Mouse (Mus musculus): ENCODE measurements around the gene Rarres1. TPM values are rescaled to one million over a fixed set of nuclear protein-coding genes. Genes with fewer than 3 reads are reported as not detected.
A peak's percentile ranks its signal among the peaks of the same experiment; 100 is the strongest.

Gene Rarres1
- total and polyA plus RNA-seq, 3 experiments: not detected

DNA sequence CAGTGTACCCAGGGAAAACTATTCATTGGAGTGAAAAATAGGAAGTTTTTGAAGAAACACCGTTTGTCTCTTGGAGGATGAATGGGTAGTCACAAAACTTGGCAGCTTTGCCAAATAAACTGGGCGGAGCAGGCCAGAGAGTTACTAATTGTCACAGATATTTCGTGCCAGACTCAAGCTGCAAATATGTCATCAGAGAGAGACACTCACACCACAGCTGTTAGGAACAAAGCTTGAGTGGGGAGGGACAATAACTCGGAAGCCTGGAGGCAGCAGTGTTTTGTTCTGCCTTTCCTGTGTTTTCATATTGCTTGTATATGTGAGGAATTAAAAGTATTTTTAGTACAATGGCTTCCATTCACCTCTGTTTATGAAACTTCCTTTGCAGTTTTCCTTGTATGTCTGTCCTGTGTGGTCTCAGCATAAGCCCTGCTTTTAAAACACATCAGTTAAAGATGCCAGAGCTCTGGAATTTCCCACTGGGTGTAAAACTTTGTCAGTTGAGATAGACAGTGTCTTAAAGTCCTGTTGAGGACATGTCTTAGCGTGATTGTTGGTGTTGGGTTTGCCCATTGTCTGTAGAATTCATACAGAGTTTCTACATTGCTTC lies 64.6 kb downstream of the Rarres1 start:
- no peak overlapping the region for H3K9ac ChIP-seq (ENCODE audit: control insufficient read depth, low read depth, low read length, poor library complexity, severe bottlenecking)
- no peaks in the 10 kb centered on the region for H3K9me3 ChIP-seq (replicated peaks; ENCODE audit: insufficient read depth, low read length)
- TF ChIP-seq TBP (IDR thresholded peaks at IDR 0.05; ENCODE audit: low read depth, low read length) (no peak), BHLHE40 (IDR thresholded peaks at IDR 0.05; ENCODE audit: borderline replicate concordance, low read depth, low read length) (no peak), NELFE (IDR thresholded peaks at IDR 0.05; ENCODE audit: low read depth, low read length) (no peak)
- no peak overlapping the region for H3K4me3 ChIP-seq (ENCODE audit: control insufficient read depth in 1 of 2, insufficient read depth in 1 of 2, low read depth in 2 of 2, low read length in 2 of 2)
- H3K79me2 ChIP-seq (ENCODE audit: control insufficient read depth, insufficient read depth, low read length, poor library complexity): no peaks in the 10 kb centered on the region
- no peaks in the 10 kb centered on the region for H3K4me1 ChIP-seq (ENCODE audit: control insufficient read depth in 1 of 2, insufficient read depth in 2 of 2, low read length in 2 of 2)
- no peak overlapping the region for H3K27ac ChIP-seq (ENCODE audit: control insufficient read depth, low read depth, low read length)
- peaks cover 0 to 11% of the 10 kb centered on the region in 2 experiments; a peak in 3 of 4 replicates for H3K36me3 ChIP-seq (ENCODE audit: control insufficient read depth in 1 of 2, insufficient read depth in 2 of 2, low read length in 2 of 2)
- no peaks in the 10 kb centered on the region for H3K27me3 ChIP-seq (ENCODE audit: control insufficient read depth in 1 of 2, insufficient read depth in 2 of 2, low read length in 2 of 2)
- peak; percentile 26 for DNase-seq (ENCODE audit: low read depth, low spot score)

- Histone ChIP-seq H3K79me2 (ENCODE audit: control insufficient read depth, insufficient read depth, low read length, poor library complexity) (no peaks in the 10 kb centered on the region), H3K27me3 (ENCODE audit: control insufficient read depth in 1 of 2, insufficient read depth in 2 of 2, low read length in 2 of 2) (no peaks in the 10 kb centered on the region), H3K4me1 (ENCODE audit: control insufficient read depth in 1 of 2, insufficient read depth in 2 of 2, low read length in 2 of 2) (no peaks in the 10 kb centered on the region), H3K36me3 (ENCODE audit: control insufficient read depth in 1 of 2, insufficient read depth in 2 of 2, low read length in 2 of 2) (peaks cover 0 to 14% of the 10 kb centered on the region in 2 experiments; a peak in 3 of 4 replicates), H3K4me3 (ENCODE audit: control insufficient read depth in 1 of 2, insufficient read depth in 1 of 2, low read depth in 2 of 2, low read length in 2 of 2) (no peak overlapping the region), H3K27ac (ENCODE audit: control insufficient read depth, low read depth, low read length) (no peak overlapping the region), H3K9ac (ENCODE audit: control insufficient read depth, low read depth, low read length, poor library complexity, severe bottlenecking) (no peak overlapping the region), H3K9me3 (replicated peaks; ENCODE audit: insufficient read depth, low read length) (no peaks in the 10 kb centered on the region)
- DNase-seq (ENCODE audit: low read depth, low spot score): no peak
- TF ChIP-seq POLR2AphosphoS2 (IDR thresholded peaks at IDR 0.05; ENCODE audit: low read length) (no peak), ZKSCAN1 (IDR thresholded peaks at IDR 0.05; ENCODE audit: low read depth, low read length) (no peak), MEF2A (IDR thresholded peaks at IDR 0.05; ENCODE audit: extremely low read depth, insufficient replicate concordance, low read depth, low read length, poor library complexity, severe bottlenecking) (no peak), MAX (IDR thresholded peaks at IDR 0.05; ENCODE audit: low read length) (no peak), ZNF384 (IDR thresholded peaks at IDR 0.05; ENCODE audit: low read depth, low read length) (no peak), JUND (IDR thresholded peaks at IDR 0.05; ENCODE audit: low read depth, low read length) (no peak), ZMIZ1 (IDR thresholded peaks at IDR 0.05; ENCODE audit: low read depth, low read length) (no peak), GATA1 (IDR thresholded peaks at IDR 0.05; ENCODE audit: low read depth, low read length) (no peak), NELFE (IDR thresholded peaks at IDR 0.05; ENCODE audit: low read depth, low read length) (no peak), USF2 (IDR thresholded peaks at IDR 0.05; ENCODE audit: borderline replicate concordance in 1 of 2, insufficient read depth in 1 of 2, low read depth in 1 of 2, low read length in 2 of 2) (no peak), HCFC1 (IDR thresholded peaks at IDR 0.05; ENCODE audit: low read depth, low read length) (no peak), MAFK (IDR thresholded peaks at IDR 0.05; ENCODE audit: borderline replicate concordance, low read depth, low read length) (no peak), TBP (IDR thresholded peaks at IDR 0.05; ENCODE audit: low read depth, low read length) (no peak), MYC (IDR thresholded peaks at IDR 0.05; ENCODE audit: low read depth, low read length) (no peak), NRF1 (IDR thresholded peaks at IDR 0.05; ENCODE audit: insufficient read depth, low read depth, low read length, poor library complexity, severe bottlenecking) (no peak), CHD1 (IDR thresholded peaks at IDR 0.05; ENCODE audit: low read depth, low read length) (no peak), USF1 (IDR thresholded peaks at IDR 0.05; ENCODE audit: low read depth, low read length) (no peak)
Observed at GRCm38 (mm10) chr3:67449660-67450059, 65.7 kb downstream of the Rarres1 start.
